Mouse (Mus musculus) heart, embryonic 12.5 days (tissue): ENCODE data around the gene Olfr1134. TPM values are rescaled to one million over a fixed set of nuclear protein-coding genes. Genes with fewer than 3 reads are reported as not detected.
"Not testable (repeated sequence)": the region's sequence is repeated elsewhere in the genome, so short reads cannot be mapped to it uniquely, and the experiment has no call there.

Experiments
- ATAC-seq: fragments of 200-750 bp; cut with Nextera tagmentation; 2 replicates; pipeline ENCODE4 v1.8.0; 2017; ENCODE audit warnings: moderate TSS enrichment, moderate library complexity; ENCODE audit not compliant: insufficient number of reproducible peaks, low FRiP score
- H3K27ac ChIP-seq: fragments of 300-500 bp; sonication (generic); 2 replicates; pipeline ENCODE4 v1.5.1; 2016; ENCODE audit warnings: mild to moderate bottlenecking, moderate library complexity; ENCODE audit not compliant: poor library complexity, severe bottlenecking
- H3K27me3 ChIP-seq: fragments of 300-500 bp; sonication (generic); replicated peaks from 2 replicates; pipeline ENCODE4 v1.6.1; 2016; ENCODE audit warnings: mild to moderate bottlenecking, moderate library complexity
- H3K36me3 ChIP-seq: fragments of 300-500 bp; sonication (generic); 2 replicates; pipeline ENCODE4 v1.6.1; 2016; ENCODE audit warnings: mild to moderate bottlenecking, moderate library complexity
- H3K4me1 ChIP-seq: fragments of 300-500 bp; sonication (generic); replicated peaks from 2 replicates; pipeline ENCODE4 v1.6.1; 2016; ENCODE audit warnings: mild to moderate bottlenecking
- H3K4me2 ChIP-seq: fragments of 300-500 bp; sonication (generic); 2 replicates; pipeline ENCODE4 v1.6.1; 2016; ENCODE audit warnings: mild to moderate bottlenecking, moderate library complexity
- H3K4me3 ChIP-seq: fragments of 300-500 bp; sonication (generic); 2 replicates; pipeline ENCODE4 v1.5.1; 2016; ENCODE audit warnings: mild to moderate bottlenecking
- H3K9ac ChIP-seq: fragments of 300-500 bp; sonication (generic); 2 replicates; pipeline ENCODE4 v1.6.1; 2016; ENCODE audit warnings: mild to moderate bottlenecking, moderate library complexity
- H3K9me3 ChIP-seq: fragments of 300-500 bp; sonication (generic); replicated peaks from 2 replicates; pipeline ENCODE4 v1.6.1; 2016; ENCODE audit warnings: mild to moderate bottlenecking, moderate library complexity
- WGBS: fragments of 180-500 bp; shearing (Covaris S2); methylation state at CpG from one replicate; pipeline ENCODE4 v1.1.7; 2016; 5-methylcytosine and 5-hydroxymethylcytosine counted together
- polyA plus RNA-seq: library from polyadenylated mRNA; unstranded; fragments of >200 nt; fragmentation: Nextera tagmentation; extraction: Ambion mirVana; gene quantifications from 2 replicates; pipeline ENCODE4 v1.2.1, GENCODE M21; 2016

Olfr1134 gene
- not detected in 2 replicates for polyA plus RNA-seq

DNA sequence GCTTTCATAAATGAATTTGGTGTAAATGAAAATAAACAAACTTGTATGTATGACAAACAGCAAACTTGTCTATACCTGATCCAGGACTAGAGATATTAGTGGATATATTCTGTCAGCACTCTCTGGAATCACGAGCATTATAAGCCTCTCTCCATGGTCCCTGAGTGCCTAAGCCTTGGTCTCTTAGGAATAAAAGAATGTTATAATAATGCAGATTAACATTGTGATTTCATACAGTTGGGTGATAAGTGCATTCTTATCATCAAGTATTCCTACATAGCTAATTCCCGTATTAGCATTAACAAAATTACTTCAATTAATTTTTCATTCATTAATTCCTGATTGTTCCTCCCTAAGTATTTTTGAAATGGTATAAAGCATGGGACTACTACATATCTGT lies at the start of gene Olfr1134:
Gene Olfr1134, minus strand, starts transcription at position 101 of the 400 bp plus-strand sequence.
- WGBS, result 69% methylated on average over 2 of the region's 2 CpGs
- ATAC-seq, result no peak

DNA sequence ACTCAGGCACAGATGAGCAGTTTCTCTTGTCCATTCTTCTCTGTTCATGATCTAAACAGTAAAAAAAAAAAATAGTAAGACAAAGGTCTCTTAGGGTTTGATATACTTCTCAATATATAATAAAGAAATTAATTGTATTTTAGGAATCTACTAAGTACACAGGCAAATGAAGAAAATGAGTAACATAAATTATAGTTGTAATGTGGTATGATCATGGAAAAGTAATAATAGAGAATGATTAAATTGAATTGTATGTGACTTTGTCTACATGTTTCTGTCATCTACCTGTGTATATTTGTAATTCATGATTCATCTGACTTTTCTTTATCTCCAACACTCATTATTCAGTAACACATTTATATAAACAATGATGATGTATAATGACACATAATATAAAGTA lies 35.6 kb upstream of the Olfr1134 start, which contains the start of gene Olfr1136:
Gene Olfr1136, minus strand, starts transcription at position 101 of the 400 bp plus-strand sequence.
- no peak for ATAC-seq
- Histone ChIP-seq H3K27ac (no peak within 1 kb of the TSS), H3K9ac (no peak within 1 kb of the TSS), H3K27me3 (no peaks in the 10 kb centered on the region), H3K36me3 (no peaks in the 10 kb centered on the region), H3K4me3 (no peak within 1 kb of the TSS), H3K4me2 (no peak within 1 kb of the TSS), H3K9me3 (no peaks in the 10 kb centered on the region), H3K4me1 (no peaks in the 10 kb centered on the region)

More for the DNA sequence above, at the start of gene Olfr1134:
- Histone ChIP-seq H3K9ac (no peak within 1 kb of the TSS), H3K4me3 (no peak within 1 kb of the TSS), H3K4me1 (no peaks in the 10 kb centered on the region), H3K4me2 (no peak within 1 kb of the TSS), H3K9me3 (no peaks in the 10 kb centered on the region), H3K36me3 (no peaks in the 10 kb centered on the region), H3K27ac (no peak within 1 kb of the TSS), H3K27me3 (no peaks in the 10 kb centered on the region)

DNA sequence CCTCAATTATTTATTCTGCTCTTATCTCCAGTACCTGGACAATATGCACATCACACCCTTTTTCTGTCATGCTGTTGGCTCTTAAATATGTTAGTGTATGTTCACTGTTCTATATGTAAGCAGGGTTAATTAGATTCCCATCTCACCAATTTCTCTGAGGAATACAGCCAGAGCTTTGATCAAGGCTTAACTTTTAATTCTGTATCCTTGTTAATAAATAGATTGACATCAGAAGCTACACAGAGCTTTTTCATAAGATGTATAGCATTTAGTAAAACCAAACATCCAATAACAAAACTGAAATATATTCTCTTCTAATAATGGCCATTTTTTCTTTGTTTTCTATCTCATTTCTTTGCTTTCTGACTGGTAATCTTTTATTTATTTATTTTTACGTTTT lies 15.3 kb upstream of the Olfr1134 start, which contains the start of gene Olfr1135:
Gene Olfr1135, minus strand, starts transcription at position 101 of the 400 bp plus-strand sequence.
- Histone ChIP-seq H3K27ac (no peak within 1 kb of the TSS), H3K4me3 (no peak within 1 kb of the TSS), H3K36me3 (no peaks in the 10 kb centered on the region), H3K9ac (no peak within 1 kb of the TSS), H3K4me1 (no peaks in the 10 kb centered on the region), H3K27me3 (no peaks in the 10 kb centered on the region), H3K9me3 (no peaks in the 10 kb centered on the region), H3K4me2 (no peak within 1 kb of the TSS)
- no peak for ATAC-seq
- 15% methylated on average over 1 of the region's 1 CpGs for WGBS

DNA sequence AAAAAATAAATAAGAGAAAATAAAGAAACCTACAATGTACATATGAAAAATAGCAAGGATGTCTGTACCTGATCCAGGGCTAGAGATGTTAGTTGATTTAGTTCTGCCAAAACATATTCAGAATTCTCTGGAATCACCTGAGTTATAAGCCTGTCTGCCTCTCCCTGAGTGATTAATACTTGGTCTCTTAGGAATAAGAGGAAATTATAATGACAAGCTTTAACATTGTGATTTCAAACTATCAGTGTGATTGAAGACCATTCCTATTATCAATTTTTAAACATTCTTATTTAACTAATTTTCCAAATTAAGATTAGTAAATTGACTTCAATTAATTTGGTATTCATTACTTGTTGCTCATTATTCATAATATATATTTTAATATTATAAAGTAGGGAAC lies 11.0 kb downstream of the Olfr1134 start, which contains the start of gene Olfr1133:
Gene Olfr1133, minus strand, starts transcription at position 101 of the 400 bp plus-strand sequence.
- no peak for ATAC-seq
- H3K4me1 ChIP-seq, result no peaks in the 10 kb centered on the region
- no peaks in the 10 kb centered on the region for H3K36me3 ChIP-seq
- no peak within 1 kb of the TSS for H3K9ac ChIP-seq
- no peaks in the 10 kb centered on the region for H3K27me3 ChIP-seq
- H3K4me2 ChIP-seq, result no peak within 1 kb of the TSS
- no peaks in the 10 kb centered on the region for H3K9me3 ChIP-seq
- no peak within 1 kb of the TSS for H3K4me3 ChIP-seq
- no peak within 1 kb of the TSS for H3K27ac ChIP-seq

DNA sequence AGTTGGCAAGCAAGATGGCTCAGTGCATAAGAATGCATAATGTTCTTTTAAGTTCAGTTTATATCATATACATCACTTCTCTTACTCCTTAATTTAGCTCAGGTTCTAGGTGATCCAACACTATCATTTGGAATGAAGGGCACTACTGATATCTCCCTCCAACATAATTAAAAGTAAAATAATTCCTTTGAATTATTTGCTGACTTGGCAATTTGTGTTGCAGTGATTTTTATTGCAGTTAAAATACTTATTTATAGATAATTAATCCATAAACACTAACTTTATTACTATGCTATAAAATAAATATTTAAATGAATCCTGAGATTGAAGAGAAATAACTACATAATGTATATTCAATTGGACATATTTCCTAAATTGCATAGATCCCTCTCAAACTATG lies 15.8 kb downstream of the Olfr1134 start:
- no peak for ATAC-seq
- H3K9ac ChIP-seq, result no peak overlapping the region
- no peaks in the 10 kb centered on the region for H3K9me3 ChIP-seq

DNA sequence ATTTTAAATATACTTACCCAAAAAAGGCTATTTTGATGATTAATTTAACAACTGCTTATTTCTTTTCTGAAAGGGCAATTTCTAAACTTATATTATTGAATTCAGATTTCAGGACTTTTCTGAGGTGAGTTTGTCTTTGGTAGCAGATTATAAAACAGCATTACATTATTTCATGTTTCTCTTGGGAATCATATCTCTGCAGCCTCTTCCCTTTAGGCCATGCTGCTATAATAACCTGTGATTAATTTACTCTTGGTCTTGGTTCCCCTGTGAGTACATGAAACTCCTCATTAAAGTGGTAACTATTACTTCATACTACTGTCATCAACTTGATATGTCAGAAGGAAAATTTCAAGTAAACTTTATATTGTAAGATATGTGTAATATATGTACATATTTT lies 20.8 kb downstream of the Olfr1134 start, which contains the start of gene Olfr1132:
Gene Olfr1132, minus strand, starts transcription at position 101 of the 400 bp plus-strand sequence.
- Histone ChIP-seq H3K27me3 (no peaks in the 10 kb centered on the region), H3K9ac (no peak within 1 kb of the TSS), H3K36me3 (no peaks in the 10 kb centered on the region), H3K9me3 (no peaks in the 10 kb centered on the region), H3K4me1 (no peaks in the 10 kb centered on the region), H3K4me3 (no peak within 1 kb of the TSS), H3K27ac (no peak within 1 kb of the TSS), H3K4me2 (no peak within 1 kb of the TSS)
- ATAC-seq, result no peak

More for the DNA sequence above, 15.8 kb downstream of the Olfr1134 start:
- Histone ChIP-seq H3K36me3 (no peaks in the 10 kb centered on the region), H3K4me2 (no peak overlapping the region), H3K27me3 (no peaks in the 10 kb centered on the region), H3K27ac (no peak overlapping the region), H3K4me1 (no peaks in the 10 kb centered on the region), H3K4me3 (no peak overlapping the region)

DNA sequence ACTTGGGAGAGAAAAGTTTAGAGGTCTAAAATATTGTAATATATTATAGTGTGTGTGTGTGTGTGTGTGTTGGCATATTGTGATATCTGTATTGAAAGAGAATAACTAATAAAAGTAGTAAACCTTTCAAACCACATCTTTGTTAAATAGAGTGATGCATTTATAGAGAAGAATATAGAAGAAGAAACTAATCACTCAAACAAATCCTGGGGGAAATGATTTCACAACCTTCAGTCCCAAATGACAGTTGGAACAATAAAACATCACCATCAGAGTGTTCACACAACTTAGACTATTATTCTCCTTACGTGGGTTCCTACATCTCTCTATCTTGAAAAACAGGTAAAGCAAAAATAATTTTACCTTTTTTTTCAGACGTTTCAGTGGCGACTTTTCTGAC lies 31.5 kb downstream of the Olfr1134 start, which contains the start of gene Olfr1131:
Gene Olfr1131, plus strand, starts transcription at position 301 of the 400 bp plus-strand sequence.
- 61% methylated on average over 3 of the region's 3 CpGs for WGBS
- ATAC-seq, result no peak
- Histone ChIP-seq H3K27ac (no peak within 1 kb of the TSS), H3K4me2 (no peak within 1 kb of the TSS), H3K9ac (no peak within 1 kb of the TSS), H3K4me1 (no peaks in the 10 kb centered on the region), H3K36me3 (no peaks in the 10 kb centered on the region), H3K9me3 (peaks cover 4% of the 10 kb centered on the region; the same call in 1 of the 2 replicates), H3K4me3 (no peak within 1 kb of the TSS), H3K27me3 (no peaks in the 10 kb centered on the region)

DNA sequence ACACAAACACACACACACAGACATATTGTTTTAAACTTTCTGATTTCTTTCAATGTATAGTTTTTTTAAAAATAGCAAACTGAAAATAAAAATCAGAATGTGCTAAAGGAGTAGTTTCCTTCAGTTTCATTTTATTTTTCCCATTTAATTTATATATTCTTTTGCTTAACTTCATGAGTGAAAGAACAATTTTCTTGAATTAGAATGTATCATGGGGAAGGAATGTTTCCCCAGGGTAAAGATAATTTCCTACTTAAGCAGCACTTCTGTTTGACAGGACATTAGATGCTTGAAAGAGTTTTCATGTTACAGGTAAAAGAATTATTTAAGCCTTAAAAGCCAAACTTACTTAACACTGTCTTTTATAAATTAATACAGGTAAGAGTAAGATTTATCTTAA lies 52.3 kb downstream of the Olfr1134 start, which contains the start of gene Olfr1130:
Gene Olfr1130, plus strand, starts transcription at position 301 of the 400 bp plus-strand sequence.
- not testable (repeated sequence) for H3K4me1 ChIP-seq, H3K27me3 ChIP-seq, H3K4me2 ChIP-seq, ATAC-seq, H3K4me3 ChIP-seq, H3K36me3 ChIP-seq, H3K27ac ChIP-seq, H3K9ac ChIP-seq, H3K9me3 ChIP-seq

Other genes starting within 250 kb of the Olfr1134 start
- gene Olfr1123, start 241.8 kb downstream of the Olfr1134 start, polyA plus RNA-seq, result not detected in 2 replicates
- gene Olfr1124, start 228.2 kb downstream of the Olfr1134 start, polyA plus RNA-seq, result not detected in 2 replicates
- gene Olfr1126, start 204.5 kb downstream of the Olfr1134 start, polyA plus RNA-seq, result not detected in 2 replicates
- not detected in 2 replicates for gene Pramel7, start 161.4 kb downstream of the Olfr1134 start, polyA plus RNA-seq
- gene Pramel6, start 151.9 kb downstream of the Olfr1134 start, polyA plus RNA-seq, result not detected in 2 replicates
- not detected in 2 replicates for gene Olfr153, start 126.7 kb downstream of the Olfr1134 start, polyA plus RNA-seq
- gene Olfr1128, start 112.9 kb downstream of the Olfr1134 start, polyA plus RNA-seq, result not detected in 2 replicates
- gene Olfr1129, start 84.6 kb downstream of the Olfr1134 start, polyA plus RNA-seq, result not detected in 2 replicates
- gene Olfr1130, start 52.2 kb downstream of the Olfr1134 start, polyA plus RNA-seq, result not detected in 2 replicates
- not detected in 2 replicates for gene Olfr1131, start 31.4 kb downstream of the Olfr1134 start, polyA plus RNA-seq
- gene Olfr1132, start 20.9 kb downstream of the Olfr1134 start, polyA plus RNA-seq, result not detected in 2 replicates
- not detected in 2 replicates for gene Olfr1133, start 11.1 kb downstream of the Olfr1134 start, polyA plus RNA-seq
- not detected in 2 replicates for gene Olfr1135, start 15.2 kb upstream of the Olfr1134 start, polyA plus RNA-seq
- not detected in 2 replicates for gene Olfr1136, start 35.5 kb upstream of the Olfr1134 start, polyA plus RNA-seq
- not detected in 2 replicates for gene Olfr1137, start 54.7 kb upstream of the Olfr1134 start, polyA plus RNA-seq
- gene Olfr1138, start 81.5 kb upstream of the Olfr1134 start, polyA plus RNA-seq, result not detected in 2 replicates
- not detected in 2 replicates for gene Olfr1140, start 85.3 kb upstream of the Olfr1134 start, polyA plus RNA-seq
- not detected in 2 replicates for gene Olfr1141, start 95.5 kb upstream of the Olfr1134 start, polyA plus RNA-seq
- not detected in 2 replicates for gene Olfr152, start 121.0 kb upstream of the Olfr1134 start, polyA plus RNA-seq
- not detected in 2 replicates for gene Olfr1143, start 142.1 kb upstream of the Olfr1134 start, polyA plus RNA-seq
- gene Olfr1145, start 151.4 kb upstream of the Olfr1134 start, polyA plus RNA-seq, result not detected in 2 replicates
- not detected in 2 replicates for gene Olfr1148, start 172.1 kb upstream of the Olfr1134 start, polyA plus RNA-seq
- gene Olfr1150-ps1, start 185.5 kb upstream of the Olfr1134 start, polyA plus RNA-seq, result not detected in 2 replicates
- gene Olfr1151, start 197.4 kb upstream of the Olfr1134 start, polyA plus RNA-seq, result not detected in 2 replicates
- not detected in 2 replicates for gene Olfr1152, start 208.0 kb upstream of the Olfr1134 start, polyA plus RNA-seq
- gene Olfr1153, start 236.5 kb upstream of the Olfr1134 start, polyA plus RNA-seq, result not detected in 2 replicates
- not detected in 2 replicates for gene Olfr1154, start 246.7 kb upstream of the Olfr1134 start, polyA plus RNA-seq